Comparison of ENCODE assay signal across 18 mouse cellular contexts in genomic region chr8:88321387-88321786, GRCm38 (mm10).
"Had no signal": no experiment of that assay in that cellular context is flagged by ENCODE, and none has a peak within 500 bp of the region (broad histone marks: within the 10 kb centered on the region; RNA-seq: fewer than 3 reads in every experiment).

No protein-coding gene starts in this region.

- H3K9me3 ChIP-seq: limb, embryonic 10.5 days; limb, embryonic 13.5 days; liver, embryonic 13.5 days; stomach, embryonic 15.5 days had no signal

- H3K9ac ChIP-seq: limb, embryonic 13.5 days; liver, embryonic 13.5 days; stomach, embryonic 15.5 days had no signal

- H3K4me1 ChIP-seq: liver, embryonic 13.5 days had no signal

- H3K4me2 ChIP-seq: limb, embryonic 13.5 days; liver, embryonic 13.5 days; midbrain, embryonic 11.5 days; stomach, embryonic 15.5 days had no signal

- DNase-seq: kidney, postnatal 25 days; layer of hippocampus, adult 9-11 months; liver; liver, embryonic 13.5 days; lung, adult 2 months; lung, postnatal 14 days; lung, postnatal 4 days; midbrain, embryonic 14.5 days; right cerebral cortex, adult 18-20 months; right cerebral cortex, postnatal 14 days; spleen, adult 18-20 months; thymus, postnatal 25 days had no signal

- H3K27me3 ChIP-seq: limb, embryonic 13.5 days; liver, embryonic 13.5 days; stomach, embryonic 15.5 days had no signal

- H3K27ac ChIP-seq: kidney, postnatal 0 days; layer of hippocampus, adult 2 months; limb, embryonic 10.5 days; limb, embryonic 13.5 days; liver, embryonic 13.5 days; stomach, embryonic 15.5 days had no signal

- H3K4me3 ChIP-seq: layer of hippocampus, adult 2 months; limb, embryonic 10.5 days; limb, embryonic 13.5 days; liver, embryonic 13.5 days; stomach, embryonic 15.5 days had no signal
